Mouse (Mus musculus): ENCODE measurements around the gene Rnf130. TPM values are rescaled to one million over a fixed set of nuclear protein-coding genes. Genes with fewer than 3 reads are reported as not detected.

The Rnf130 gene
- total and polyA plus RNA-seq, 3 experiments = not detected

DNA sequence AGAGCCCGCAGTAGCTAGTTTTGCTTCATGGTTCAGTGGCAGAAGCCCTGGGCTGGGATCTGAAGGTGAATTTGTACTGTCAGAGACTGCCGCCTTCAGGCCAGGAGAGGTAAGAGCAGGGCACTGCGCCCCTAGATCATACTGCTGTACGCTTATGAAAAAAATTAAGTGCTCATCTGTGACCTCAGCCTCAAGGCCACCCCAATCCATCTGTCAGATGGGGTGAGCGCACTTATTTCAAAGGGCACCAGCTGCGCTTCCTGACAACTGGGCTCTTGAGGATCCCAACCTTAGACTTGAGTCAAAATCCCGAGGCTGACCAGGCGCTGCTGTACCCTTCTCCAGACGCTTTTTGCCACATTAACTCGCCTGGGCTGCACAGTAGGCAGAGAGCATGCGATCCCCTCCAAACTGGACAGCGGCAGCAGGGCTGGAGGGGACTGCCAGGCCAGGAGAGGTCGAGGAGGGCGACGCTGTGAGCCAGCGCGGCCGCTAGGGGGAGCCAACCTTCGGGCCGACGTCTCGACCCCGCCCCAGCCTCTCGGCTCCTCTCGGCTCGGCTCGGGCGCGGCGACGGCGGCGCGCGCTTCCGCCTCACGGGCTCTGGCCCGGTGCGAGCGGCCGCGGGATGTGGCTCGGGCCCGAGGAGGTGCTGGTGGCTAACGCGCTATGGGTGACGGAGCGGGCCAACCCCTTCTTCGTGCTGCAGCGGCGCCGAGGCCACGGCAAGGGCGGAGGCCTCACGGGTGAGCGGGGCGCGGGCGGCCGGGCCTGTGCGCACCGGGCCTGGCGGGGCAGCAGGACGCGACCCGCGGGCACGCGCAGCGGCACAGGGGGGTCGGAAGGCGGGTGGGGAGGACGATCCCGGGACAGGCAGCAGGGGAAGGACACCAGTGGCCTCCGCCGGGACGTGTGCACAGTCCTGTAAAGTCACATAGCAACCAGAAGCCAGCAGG lies 105.9 kb downstream of the Rnf130 start, which contains the start of gene Tbc1d9b:
Gene Tbc1d9b, plus strand, starts transcription at position 586 of the 956 bp plus-strand sequence.
- Histone ChIP-seq H3K36me3 (replicated peaks in 1 of 2; ENCODE audit: control insufficient read depth in 1 of 2, insufficient read depth in 1 of 2, low read length in 1 of 2) (peaks cover 5 to 29% of the 10 kb centered on the region in 2 experiments), H3K9ac (ENCODE audit: insufficient read depth, low read depth) (peak within 1 kb of the TSS; percentile 76), H3K79me2 (replicated peaks; ENCODE audit: control insufficient read depth, extremely low read depth, insufficient read depth, poor library complexity, severe bottlenecking) (peaks cover 5% of the 10 kb centered on the region; the same call in 1 of the 2 replicates), H3K4me1 (ENCODE audit: control insufficient read depth in 1 of 2, insufficient read depth in 2 of 2) (peaks cover 8 to 23% of the 10 kb centered on the region in 2 experiments), H3K27ac (ENCODE audit: insufficient read depth, low read depth) (peak within 1 kb of the TSS; percentile 8; the same call in 1 of the 2 replicates), H3K4me3 (replicated peaks in 1 of 3; ENCODE audit: low read depth in 2 of 3, low read length in 2 of 3, poor library complexity in 1 of 3) (peak within 1 kb of the TSS; percentile 88 to 100 (median 90)), H3K9me3 (replicated peaks; ENCODE audit: low read length) (no peaks in the 10 kb centered on the region), H3K27me3 (replicated peaks) (peaks cover 2% of the 10 kb centered on the region), H3K4me2 (ENCODE audit: insufficient read depth, low read depth, poor library complexity, severe bottlenecking) (peak within 1 kb of the TSS; percentile 73)
- in situ Hi-C loops (cut with MboI; ENCODE audit: low pct_ligation_motif_present, low pct_unique_long_range_greater_than_20kb, low sequenced_read_pairs) (loop anchor here (5.0 to 10.0 kb wide), 2 partner anchors 149 to 234 kb away; no protein-coding TSS in a partner anchor), dilution Hi-C loops (cut with MboI; ENCODE audit: extremely low pct_ligation_motif_present, extremely low pct_unique_long_range_greater_than_20kb, low sequenced_read_pairs) (no loop called here)
- peak; percentile 86 for DNase-seq (ENCODE audit: extremely low read depth)
- TF ChIP-seq POLR2A (IDR thresholded peaks at IDR 0.05; ENCODE audit: low read depth, low read length) = peak; percentile 83
- TF ChIP-seq MEF2A (IDR thresholded peaks at IDR 0.05; ENCODE audit: borderline replicate concordance, low read depth, low read length) = peak; percentile 56; the same call in 1 of the 2 replicates
- peak; percentile 60 for TF ChIP-seq BHLHE40 (IDR thresholded peaks at IDR 0.05; ENCODE audit: low read depth, low read length)
- TF ChIP-seq ELF1 (IDR thresholded peaks at IDR 0.05; ENCODE audit: low read depth, low read length) = peak; percentile 93
- no peak for TF ChIP-seq JUND (conservative IDR thresholded peaks at IDR 0.05; ENCODE audit: low read depth, low read length)
- no peak for TF ChIP-seq USF2 (conservative IDR thresholded peaks at IDR 0.05; ENCODE audit: low read depth, low read length)
- TF ChIP-seq USF1 (IDR thresholded peaks at IDR 0.05; ENCODE audit: low read depth, low read length) = 0 out of 2 replicates have a peak, but pooled peaks have one; percentile 2
- peak; percentile 56 to 93 for TF ChIP-seq CTCF (conservative IDR thresholded peaks at IDR 0.05 in 1 of 2, IDR thresholded peaks at IDR 0.05 in 1 of 2; ENCODE audit: low read depth in 2 of 2, low read length in 2 of 2)
- TF ChIP-seq ZNF384 (IDR thresholded peaks at IDR 0.05; ENCODE audit: low read depth, low read length) = peak; percentile 60
- TF ChIP-seq SIN3A (IDR thresholded peaks at IDR 0.05; ENCODE audit: low read length) = peak; percentile 78; the same call in 1 of the 2 replicates
- TF ChIP-seq UBTF (IDR thresholded peaks at IDR 0.05; ENCODE audit: low read depth, low read length) = peak; percentile 94; the same call in 1 of the 2 replicates
- peak; percentile 88; the same call in 1 of the 2 replicates for TF ChIP-seq ZMIZ1 (IDR thresholded peaks at IDR 0.05; ENCODE audit: low read depth, low read length)
- no peak for TF ChIP-seq TBP (conservative IDR thresholded peaks at IDR 0.05; ENCODE audit: low read depth, low read length)
- TF ChIP-seq RCOR1 (conservative IDR thresholded peaks at IDR 0.05; ENCODE audit: low read depth, low read length) = 0 out of 2 replicates have a peak, but pooled peaks have one; percentile 20
- TF ChIP-seq NRF1 (IDR thresholded peaks at IDR 0.05; ENCODE audit: low read depth, low read length) = peak; percentile 50
- TF ChIP-seq MAFK (IDR thresholded peaks at IDR 0.05; ENCODE audit: insufficient replicate concordance, low read length) = no peak
- peak; percentile 19; the same call in 1 of the 2 replicates for TF ChIP-seq MAX (IDR thresholded peaks at IDR 0.05; ENCODE audit: low read length)
- no peak; the same call in 1 of the 2 replicates for TF ChIP-seq ETS1 (conservative IDR thresholded peaks at IDR 0.05; ENCODE audit: low read depth, low read length)
- TF ChIP-seq POLR2AphosphoS2 (IDR thresholded peaks at IDR 0.05; ENCODE audit: low read depth, low read length) = no peak
- no peak for TF ChIP-seq ZC3H11A (IDR thresholded peaks at IDR 0.05; ENCODE audit: low read depth, low read length)
- TF ChIP-seq E2F4 (IDR thresholded peaks at IDR 0.05; ENCODE audit: insufficient replicate concordance, low read depth, low read length) = no peak
- TF ChIP-seq MYC (IDR thresholded peaks at IDR 0.05; ENCODE audit: low read depth, low read length) = no peak
- peak; percentile 59 for TF ChIP-seq MXI1 (IDR thresholded peaks at IDR 0.05; ENCODE audit: low read depth, low read length)
- no peak for TF ChIP-seq CHD1 (IDR thresholded peaks at IDR 0.05; ENCODE audit: low read depth, low read length)
- peak; percentile 37; the same call in 1 of the 2 replicates for TF ChIP-seq HCFC1 (IDR thresholded peaks at IDR 0.05; ENCODE audit: low read depth, low read length)
- peak; percentile 66; the same call in 1 of the 2 replicates for TF ChIP-seq MAZ (IDR thresholded peaks at IDR 0.05; ENCODE audit: low read depth, low read length)
- TF ChIP-seq KAT2A (IDR thresholded peaks at IDR 0.05; ENCODE audit: insufficient replicate concordance, low read length) = peak; percentile 75; the same call in 1 of the 2 replicates
- TF ChIP-seq RAD21 (IDR thresholded peaks at IDR 0.05; ENCODE audit: low read depth, low read length) = peak; percentile 75
- TF ChIP-seq NELFE (IDR thresholded peaks at IDR 0.05; ENCODE audit: low read depth, low read length) = peak; percentile 86
- no peak for TF ChIP-seq ZKSCAN1 (IDR thresholded peaks at IDR 0.05; ENCODE audit: borderline replicate concordance, low read depth, low read length)
- no peak for TF ChIP-seq CHD2 (IDR thresholded peaks at IDR 0.05; ENCODE audit: low read length)
- no peak for TF ChIP-seq JUN (IDR thresholded peaks at IDR 0.05; ENCODE audit: insufficient read depth, low read depth, low read length)
- no peak for TF ChIP-seq GABPA (IDR thresholded peaks at IDR 0.05; ENCODE audit: insufficient replicate concordance, low read depth, low read length)
- no peak for TF ChIP-seq EP300 (IDR thresholded peaks at IDR 0.05; ENCODE audit: low read length)
- TF ChIP-seq IRF4 (IDR thresholded peaks at IDR 0.05; ENCODE audit: low read depth, low read length) = peak; percentile 58; the same call in 1 of the 2 replicates
- TF ChIP-seq SMC3 (IDR thresholded peaks at IDR 0.05; ENCODE audit: low read depth, low read length) = peak; percentile 51
